Mouse (Mus musculus): ENCODE measurements at regions not wholly inside any gene's neighbourhood (a gene's known extent, or its start where the extent isn't known, plus 50 kb on each side); places are given as distances from the start of the nearest gene placed in this dataset.

GRCm38 (mm10) chr12:107251981-107252380 is 236.5 kb upstream of the 3110018I06Rik start:
- DNase-seq (ENCODE audit: low spot score): no peak

- no peak for DNase-seq (ENCODE audit: low spot score)
These were observed 226.4 kb upstream of the 3110018I06Rik start for GRCm38 (mm10) chr12:107262076-107262475.

- no peak for DNase-seq (ENCODE audit: low spot score)
These were observed 225.9 kb upstream of the 3110018I06Rik start for GRCm38 (mm10) chr12:107262516-107262915.

GRCm38 (mm10) chr12:107266696-107267095 is 221.7 kb upstream of the 3110018I06Rik start:
- DNase-seq (ENCODE audit: low spot score): no peak

- no peak for DNase-seq (ENCODE audit: low spot score)
These were observed 202.8 kb upstream of the 3110018I06Rik start for GRCm38 (mm10) chr12:107285622-107286021.

GRCm38 (mm10) chr12:107291377-107291776 is 197.1 kb upstream of the 3110018I06Rik start:
- no peak for DNase-seq (ENCODE audit: low spot score)

GRCm38 (mm10) chr12:107307094-107307740 is 181.2 kb upstream of the 3110018I06Rik start:
- no peak for DNase-seq (ENCODE audit: low spot score)

GRCm38 (mm10) chr12:107315446-107315845 is 173.0 kb upstream of the 3110018I06Rik start:
- DNase-seq (ENCODE audit: low spot score): no peak

- no peak for DNase-seq (ENCODE audit: low spot score)
These were observed 165.6 kb upstream of the 3110018I06Rik start for GRCm38 (mm10) chr12:107322861-107323260.

GRCm38 (mm10) chr12:107326101-107326500 is 162.3 kb upstream of the 3110018I06Rik start:
- DNase-seq (ENCODE audit: low spot score): no peak

GRCm38 (mm10) chr12:107327107-107327770 is 161.2 kb upstream of the 3110018I06Rik start:
- no peak for DNase-seq (ENCODE audit: low spot score)

GRCm38 (mm10) chr12:107328986-107329385 is 159.4 kb upstream of the 3110018I06Rik start:
- no peak for DNase-seq (ENCODE audit: low spot score)

GRCm38 (mm10) chr12:107334366-107334765 is 154.1 kb upstream of the 3110018I06Rik start:
- no peak for DNase-seq (ENCODE audit: low spot score)

- DNase-seq (ENCODE audit: low spot score): no peak
These were observed 153.3 kb upstream of the 3110018I06Rik start for GRCm38 (mm10) chr12:107335106-107335505.

GRCm38 (mm10) chr12:107338758-107339157 is 149.7 kb upstream of the 3110018I06Rik start:
- no peak for DNase-seq (ENCODE audit: low spot score)

GRCm38 (mm10) chr12:107356211-107356610 is 132.2 kb upstream of the 3110018I06Rik start:
- no peak for DNase-seq (ENCODE audit: low spot score)

- DNase-seq (ENCODE audit: low spot score): no peak
These were observed 131.5 kb upstream of the 3110018I06Rik start for GRCm38 (mm10) chr12:107356974-107357373.

GRCm38 (mm10) chr12:107360511-107360910 is 127.9 kb upstream of the 3110018I06Rik start:
- DNase-seq (ENCODE audit: low spot score): no peak

- no peak for DNase-seq (ENCODE audit: low spot score)
These were observed 126.8 kb upstream of the 3110018I06Rik start for GRCm38 (mm10) chr12:107361606-107362005.

- DNase-seq (ENCODE audit: low spot score): no peak
These were observed 126.3 kb upstream of the 3110018I06Rik start for GRCm38 (mm10) chr12:107362120-107362519.

- DNase-seq (ENCODE audit: low spot score): no peak
These were observed 116.2 kb upstream of the 3110018I06Rik start for GRCm38 (mm10) chr12:107372254-107372653.

- DNase-seq (ENCODE audit: low spot score): no peak
These were observed 96.2 kb upstream of the 3110018I06Rik start for GRCm38 (mm10) chr12:107392050-107392795.

- DNase-seq (ENCODE audit: low spot score): no peak
These were observed 94.0 kb upstream of the 3110018I06Rik start for GRCm38 (mm10) chr12:107394467-107394866.

Data from ovary, postnatal 10 days (tissue).